Mouse (Mus musculus) forebrain, embryonic 16.5 days (tissue): ENCODE data around the gene Tcl1b2. TPM values are rescaled to one million over a fixed set of nuclear protein-coding genes. Genes with fewer than 3 reads are reported as not detected.
"Not testable (repeated sequence)": the region's sequence is repeated elsewhere in the genome, so short reads cannot be mapped to it uniquely, and the experiment has no call there.

Experiments
- ATAC-seq: fragments of 200-750 bp; cut with Nextera tagmentation; 2 replicates; pipeline ENCODE4 v1.8.0; 2017; ENCODE audit warnings: mild to moderate bottlenecking, moderate library complexity
- H3K27ac ChIP-seq: fragments of 300-500 bp; sonication (generic); 2 replicates; pipeline ENCODE4 v1.5.1; 2014; ENCODE audit warnings: low read length, control low read depth
- H3K27me3 ChIP-seq: fragments of 300-500 bp; sonication (generic); replicated peaks from 2 replicates; pipeline ENCODE4 v1.6.1; 2014; ENCODE audit warnings: low read length; ENCODE audit not compliant: control insufficient read depth, insufficient read depth
- H3K36me3 ChIP-seq: fragments of 300-500 bp; sonication (generic); 2 replicates; pipeline ENCODE4 v1.6.1; 2014; ENCODE audit not compliant: control insufficient read depth, insufficient read depth
- H3K4me1 ChIP-seq: fragments of 300-500 bp; sonication (generic); replicated peaks from 2 replicates; pipeline ENCODE4 v1.6.1; 2014; ENCODE audit warnings: low read length; ENCODE audit not compliant: control insufficient read depth, insufficient read depth
- H3K4me2 ChIP-seq: fragments of 300-500 bp; sonication (generic); 2 replicates; pipeline ENCODE4 v1.6.1; 2014; ENCODE audit warnings: mild to moderate bottlenecking, low read length, control low read depth
- H3K4me3 ChIP-seq: fragments of 300-500 bp; sonication (generic); replicated peaks from 2 replicates; pipeline ENCODE4 v1.5.1; 2014; ENCODE audit warnings: mild to moderate bottlenecking, low read length, control low read depth
- H3K9ac ChIP-seq: fragments of 300-500 bp; sonication (generic); replicated peaks from 2 replicates; pipeline ENCODE4 v1.6.1; 2014; ENCODE audit warnings: low read depth, low read length, control low read depth
- H3K9me3 ChIP-seq: fragments of 300-500 bp; sonication (generic); 2 replicates; pipeline ENCODE4 v1.6.1; 2016; ENCODE audit warnings: low read length; ENCODE audit not compliant: control insufficient read depth
- WGBS: fragments of 180-500 bp; shearing (Covaris S2); extraction: QIAGEN DNeasy Blood & Tissue Kit; methylation state at CpG from one replicate; pipeline ENCODE4 v1.1.7; 2014; 5-methylcytosine and 5-hydroxymethylcytosine counted together
- polyA plus RNA-seq: library from polyadenylated mRNA; unstranded; fragments of >200 nt; fragmentation: Nextera tagmentation; extraction: Ambion mirVana; gene quantifications from 2 replicates; pipeline ENCODE4 v1.2.1, GENCODE M21; 2015

Gene Tcl1b2
- polyA plus RNA-seq, 1 experiment from 2014 or later, result not detected

DNA sequence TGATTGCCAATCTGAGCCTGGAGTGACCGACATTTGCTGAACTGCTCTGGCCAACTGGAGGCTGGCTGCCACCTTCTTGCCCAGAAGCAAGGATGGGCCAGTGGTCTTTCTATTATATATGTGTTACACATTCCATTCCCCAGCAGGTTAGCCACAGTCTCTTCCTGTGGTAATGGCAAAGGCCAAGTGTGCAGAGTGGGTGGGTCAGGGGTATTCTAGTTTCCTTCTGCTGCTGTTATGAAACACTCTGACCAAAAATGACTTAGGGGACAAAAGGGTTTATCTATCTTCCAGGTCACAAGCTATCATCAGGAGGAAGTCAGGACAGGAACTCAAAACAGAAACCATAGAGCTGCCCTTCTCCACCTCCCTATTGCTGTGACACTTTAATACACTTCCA lies 29.2 kb upstream of the Tcl1b2 start:
- H3K4me3 ChIP-seq, result no peak overlapping the region
- no peaks in the 10 kb centered on the region for H3K9me3 ChIP-seq
- no peak overlapping the region for H3K9ac ChIP-seq
- H3K4me1 ChIP-seq, result peaks cover 8% of the 10 kb centered on the region
- no peak for ATAC-seq
- no peak overlapping the region for H3K27ac ChIP-seq
- H3K27me3 ChIP-seq, result no peaks in the 10 kb centered on the region
- no peaks in the 10 kb centered on the region for H3K36me3 ChIP-seq
- no peak overlapping the region for H3K4me2 ChIP-seq
- 96% methylated on average over 1 of the region's 1 CpGs for WGBS

DNA sequence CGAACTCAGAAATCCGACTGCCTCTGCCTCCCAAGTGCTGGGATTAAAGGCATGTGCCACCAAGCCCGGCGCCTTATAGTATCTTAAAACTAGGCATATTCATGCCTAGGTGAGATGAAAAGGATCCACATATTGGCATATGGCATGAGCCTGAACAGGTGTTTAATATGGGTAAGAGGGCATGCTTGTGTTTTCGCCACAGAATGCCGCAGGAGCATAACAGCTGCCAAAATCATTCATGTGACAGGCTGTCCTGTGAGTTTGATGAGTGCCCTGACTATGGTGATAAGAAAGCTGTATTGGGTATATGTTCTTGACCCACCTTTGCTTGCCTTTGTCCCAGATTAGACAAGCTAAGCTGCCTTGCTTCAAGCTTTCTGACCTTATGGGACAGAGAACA lies 20.5 kb upstream of the Tcl1b2 start:
- no peak overlapping the region for H3K27ac ChIP-seq
- 82% methylated on average over 6 of the region's 6 CpGs for WGBS

DNA sequence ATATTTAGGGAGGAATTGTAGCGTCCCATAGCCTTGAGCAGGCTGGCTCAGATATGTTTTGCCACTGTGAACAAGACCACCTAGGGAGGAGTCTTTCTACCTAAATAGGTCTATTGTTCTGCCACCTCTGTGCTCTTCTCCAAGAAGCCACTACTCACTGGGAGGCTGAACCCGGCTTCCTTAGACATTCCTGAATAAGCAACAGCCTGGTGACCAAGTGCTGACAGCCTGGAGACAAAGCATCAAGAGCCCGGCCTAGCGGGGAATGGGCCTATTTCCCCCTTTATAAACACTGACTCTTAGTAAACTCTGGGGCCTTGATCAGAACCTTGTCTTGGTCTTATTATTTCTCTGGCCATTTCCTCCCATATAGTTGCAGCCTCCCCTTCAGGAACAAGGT lies 19.3 kb upstream of the Tcl1b2 start:
- H3K27ac ChIP-seq, result no peak overlapping the region
- no peaks in the 10 kb centered on the region for H3K4me1 ChIP-seq
- no peak for ATAC-seq
- no peaks in the 10 kb centered on the region for H3K27me3 ChIP-seq
- WGBS, result 43% methylated on average over 4 of the region's 4 CpGs
- no peak overlapping the region for H3K4me3 ChIP-seq
- H3K4me2 ChIP-seq, result no peak overlapping the region
- H3K36me3 ChIP-seq, result no peaks in the 10 kb centered on the region
- no peak overlapping the region for H3K9ac ChIP-seq
- H3K9me3 ChIP-seq, result no peaks in the 10 kb centered on the region

More for the DNA sequence above, 20.5 kb upstream of the Tcl1b2 start:
- Histone ChIP-seq H3K36me3 (no peaks in the 10 kb centered on the region), H3K9me3 (no peaks in the 10 kb centered on the region), H3K4me2 (no peak overlapping the region), H3K27me3 (no peaks in the 10 kb centered on the region), H3K4me3 (no peak overlapping the region), H3K9ac (no peak overlapping the region), H3K4me1 (no peaks in the 10 kb centered on the region)
- no peak for ATAC-seq

DNA sequence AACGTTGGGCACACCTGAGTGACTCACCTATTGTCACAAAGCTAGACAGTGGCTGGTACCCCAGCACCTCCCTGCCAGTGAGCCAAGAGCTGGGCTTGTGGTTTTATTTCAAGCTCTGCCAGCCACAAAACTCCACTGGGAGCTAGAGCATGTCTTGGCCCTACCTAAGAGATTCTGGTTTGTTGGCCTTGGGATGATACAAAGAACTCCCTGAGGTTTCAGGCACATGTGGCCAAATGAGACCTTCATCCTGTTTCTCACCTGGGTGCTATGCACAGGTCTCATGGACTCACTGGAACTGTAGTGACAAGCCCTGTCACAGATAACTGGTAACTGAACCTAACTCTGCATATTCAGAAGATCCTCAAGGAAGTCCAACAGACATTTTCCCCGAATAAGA lies 18.2 kb upstream of the Tcl1b2 start:
- H3K27ac ChIP-seq, result no peak overlapping the region
- 87% methylated on average over 2 of the region's 2 CpGs for WGBS
- no peaks in the 10 kb centered on the region for H3K9me3 ChIP-seq
- no peak for ATAC-seq
- no peak overlapping the region for H3K4me2 ChIP-seq
- no peaks in the 10 kb centered on the region for H3K36me3 ChIP-seq
- H3K4me1 ChIP-seq, result no peaks in the 10 kb centered on the region
- no peak overlapping the region for H3K4me3 ChIP-seq
- no peak overlapping the region for H3K9ac ChIP-seq
- H3K27me3 ChIP-seq, result no peaks in the 10 kb centered on the region

DNA sequence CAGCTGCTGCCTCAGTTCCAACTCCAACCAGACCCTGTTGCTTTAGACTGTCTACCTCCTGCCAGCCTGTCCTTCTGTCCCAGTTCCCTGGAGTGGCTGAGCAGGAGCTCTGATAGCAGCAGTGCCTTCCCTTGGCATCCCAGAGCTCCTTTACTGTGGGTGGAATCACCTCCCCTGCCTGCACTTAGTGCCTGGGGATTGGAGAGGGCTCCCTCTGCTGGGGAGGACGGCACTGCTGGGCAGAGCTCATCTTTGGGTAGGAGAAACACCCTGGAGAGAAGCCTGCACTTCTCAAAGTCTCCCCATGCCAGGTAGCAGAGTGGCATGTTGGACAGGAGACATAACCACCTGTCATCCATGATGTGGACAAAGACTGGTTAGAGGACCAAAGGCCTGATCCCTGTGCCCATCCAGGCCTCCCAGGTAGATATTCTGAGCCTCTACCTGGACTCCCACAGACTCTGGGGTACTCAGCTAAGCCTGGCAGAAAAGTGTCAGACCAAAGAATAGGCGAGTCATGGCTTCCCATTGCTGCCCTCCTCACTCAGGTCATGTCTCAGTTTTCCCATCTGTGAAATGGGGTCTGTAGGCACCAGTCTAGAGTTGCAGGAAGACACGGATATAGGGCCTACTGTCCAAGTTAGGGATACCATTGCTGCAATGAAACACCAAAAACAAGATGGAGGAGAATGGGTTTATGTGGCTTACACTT lies 16.2 kb upstream of the Tcl1b2 start:
- H3K27ac ChIP-seq, result not testable (repeated sequence)

DNA sequence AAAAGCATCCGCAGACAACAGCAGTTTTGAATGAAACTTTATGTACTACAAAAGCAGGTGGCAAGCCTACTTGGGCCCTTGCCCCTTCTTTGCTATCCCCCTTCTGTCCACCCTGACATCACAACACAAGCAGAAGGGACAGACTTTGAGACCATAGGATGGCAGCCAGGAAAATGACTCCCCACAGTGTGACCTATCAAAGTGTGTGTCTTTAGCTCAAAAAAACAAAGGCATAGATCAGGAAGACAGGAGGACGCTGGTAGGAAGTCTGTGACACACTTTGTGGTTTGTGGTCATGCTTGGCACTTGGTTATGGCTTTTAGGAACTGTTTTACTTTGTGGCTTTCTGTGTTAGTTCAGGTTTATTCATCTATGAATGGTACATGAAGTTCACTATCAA lies 11.6 kb upstream of the Tcl1b2 start:
- H3K36me3 ChIP-seq, ATAC-seq, H3K9me3 ChIP-seq, H3K27me3 ChIP-seq, H3K9ac ChIP-seq, H3K27ac ChIP-seq, H3K4me1 ChIP-seq, H3K4me3 ChIP-seq, H3K4me2 ChIP-seq: not testable (repeated sequence)
- WGBS, result 69% methylated on average over 2 of the region's 2 CpGs

More for the DNA sequence above, 16.2 kb upstream of the Tcl1b2 start:
- not testable (repeated sequence) for H3K27me3 ChIP-seq, H3K4me3 ChIP-seq, H3K36me3 ChIP-seq, H3K4me2 ChIP-seq, ATAC-seq, H3K4me1 ChIP-seq, H3K9me3 ChIP-seq, H3K9ac ChIP-seq
- WGBS, result 60% methylated on average over 3 of the region's 3 CpGs

DNA sequence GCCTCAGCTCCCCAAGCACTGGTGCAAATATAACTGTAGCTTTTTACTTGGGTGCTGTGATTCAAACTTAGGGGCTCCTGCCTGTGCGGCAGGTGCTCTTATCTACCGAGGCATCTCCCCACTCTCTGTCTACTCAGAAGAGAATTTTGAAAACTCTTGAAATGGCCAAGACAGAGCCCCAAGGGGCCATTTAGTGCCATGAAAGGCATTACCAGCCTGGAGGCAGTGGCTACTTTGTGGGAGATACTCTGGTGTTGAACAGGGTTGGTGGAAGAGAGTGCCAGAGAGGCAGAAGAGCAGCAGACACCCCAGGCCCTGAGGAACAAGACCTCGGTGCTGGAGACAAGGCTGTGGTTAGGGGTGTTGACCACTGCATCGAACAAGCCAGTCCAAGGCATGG lies 11.0 kb upstream of the Tcl1b2 start:
- H3K36me3 ChIP-seq, H3K27me3 ChIP-seq, ATAC-seq, H3K4me1 ChIP-seq, H3K9ac ChIP-seq, H3K9me3 ChIP-seq, H3K4me2 ChIP-seq, H3K4me3 ChIP-seq, H3K27ac ChIP-seq: not testable (repeated sequence)
- WGBS, result 91% methylated on average over 4 of the region's 4 CpGs

DNA sequence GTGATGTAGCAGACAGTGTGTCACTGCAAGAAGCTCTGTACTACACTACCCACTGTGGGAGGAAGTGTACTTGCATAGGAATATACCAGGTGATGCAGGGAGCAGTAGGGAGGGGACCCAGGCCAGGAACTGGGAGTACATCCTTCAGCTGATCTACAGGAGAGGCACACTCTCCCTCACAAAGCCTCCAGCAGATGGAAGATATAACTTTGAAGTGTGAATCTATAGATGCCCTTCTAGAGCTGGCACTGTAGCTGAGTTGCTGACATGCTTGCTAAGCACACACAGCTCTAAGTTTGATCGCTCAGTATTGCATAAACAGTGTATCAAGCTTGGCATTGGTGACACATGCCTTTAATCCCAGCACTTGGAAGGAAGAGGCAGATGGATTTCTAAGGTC lies 8.1 kb upstream of the Tcl1b2 start:
- not testable (repeated sequence) for H3K4me3 ChIP-seq, H3K9ac ChIP-seq, H3K9me3 ChIP-seq, H3K4me1 ChIP-seq, H3K36me3 ChIP-seq, H3K4me2 ChIP-seq, H3K27ac ChIP-seq, ATAC-seq, H3K27me3 ChIP-seq
- WGBS, result 96% methylated on average over 1 of the region's 1 CpGs

DNA sequence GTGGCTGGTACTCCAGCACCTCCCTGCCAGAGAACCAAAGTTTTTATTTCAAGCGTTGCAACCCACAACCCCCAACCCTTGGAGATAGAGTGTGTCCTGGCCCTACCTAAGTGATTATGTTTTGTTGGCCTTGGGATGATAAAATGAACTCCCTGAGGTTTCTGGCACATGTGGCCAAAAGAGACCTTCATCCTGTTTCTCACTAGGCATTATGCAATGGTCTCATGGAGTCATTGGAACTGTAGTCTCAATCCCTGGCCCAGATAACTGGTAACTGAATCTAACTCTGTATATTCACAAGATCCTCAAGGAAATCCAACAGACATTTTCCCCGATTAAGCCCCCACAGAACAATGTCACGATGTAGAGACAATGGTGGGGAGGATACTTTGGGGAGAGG lies 2.7 kb upstream of the Tcl1b2 start:
- Histone ChIP-seq H3K4me1 (no peaks in the 10 kb centered on the region), H3K9ac (no peak overlapping the region), H3K27me3 (no peaks in the 10 kb centered on the region), H3K27ac (no peak overlapping the region), H3K4me3 (no peak overlapping the region), H3K9me3 (no peaks in the 10 kb centered on the region), H3K36me3 (no peaks in the 10 kb centered on the region), H3K4me2 (no peak overlapping the region)
- 94% methylated on average over 3 of the region's 3 CpGs for WGBS
- no peak for ATAC-seq

DNA sequence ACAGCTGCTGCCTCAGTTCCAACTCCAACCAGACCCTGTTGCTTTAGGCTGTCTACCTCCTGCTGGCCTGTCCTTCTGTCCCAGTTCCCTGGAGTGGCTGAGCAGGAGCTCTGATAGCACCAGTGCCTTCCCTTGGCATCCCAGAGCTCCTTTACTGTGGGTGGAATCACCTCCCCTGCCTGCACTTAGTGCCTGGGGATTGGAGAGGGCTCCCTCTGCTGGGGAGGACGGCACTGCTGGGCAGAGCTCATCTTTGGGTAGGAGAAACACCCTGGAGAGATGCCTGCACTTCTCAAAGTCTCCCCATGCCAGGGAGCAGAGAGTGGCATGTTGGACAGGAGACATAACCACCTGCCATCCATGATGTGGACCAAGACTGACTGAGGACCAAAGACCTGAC lies 886 bp upstream of the Tcl1b2 start:
- H3K4me3 ChIP-seq, H3K36me3 ChIP-seq, H3K9me3 ChIP-seq, ATAC-seq, H3K27ac ChIP-seq, H3K4me2 ChIP-seq, H3K4me1 ChIP-seq, H3K27me3 ChIP-seq, H3K9ac ChIP-seq: not testable (repeated sequence)
- WGBS, result 25% methylated on average over 1 of the region's 1 CpGs
